Mouse (Mus musculus) testis, adult 2 months (tissue): ENCODE data around the gene Olfr643.

ENCODE experiments used
- CTCF ChIP-seq: fragments of 200-500 bp; IDR thresholded peaks from 2 replicates; pipeline ENCODE4 v1.5.1; 2012; ENCODE audit warnings: low read depth, mild to moderate bottlenecking, inconsistent platforms, low read length, moderate library complexity; ENCODE audit not compliant: control insufficient read depth, insufficient read depth, insufficient replicate concordance
- POLR2A ChIP-seq: fragments of 200-500 bp; IDR thresholded peaks from 2 replicates; pipeline ENCODE4 v1.6.1; 2012; ENCODE audit warnings: low read depth, mild to moderate bottlenecking, inconsistent platforms, low read length, moderate library complexity; ENCODE audit not compliant: control insufficient read depth

GRCm38 (mm10) chr7:104071769-104072168 is 65.4 kb downstream of the Olfr643 start, which contains the start of gene Olfr644:
- no peak for TF ChIP-seq POLR2A
- TF ChIP-seq CTCF: no peak
